Mouse (Mus musculus) G1E (cell line): ENCODE measurements at regions not wholly inside any gene's neighbourhood (a gene's known extent, or its start where the extent isn't known, plus 50 kb on each side); places are given as distances from the start of the nearest gene placed in this dataset.

Source experiments
- ATAC-seq: 2 replicates; pipeline ENCODE4 v1.8.0; 2016; ENCODE audit warnings: mild to moderate bottlenecking; ENCODE audit not compliant: insufficient number of reproducible peaks, poor library complexity, low FRiP score, severe bottlenecking; ENCODE audit errors: extremely low read depth
- DNase-seq: peaks from one replicate; pipeline ENCODE4 v3.0.0; 2012; ENCODE audit warnings: low spot score
- H3K27me3 ChIP-seq: 2 replicates; pipeline ENCODE4 v1.6.1; 2012; ENCODE audit warnings: mild to moderate bottlenecking, low read length, inconsistent platforms; ENCODE audit not compliant: insufficient read depth
- H3K36me3 ChIP-seq: replicated peaks from 2 replicates; pipeline ENCODE3; 2012; ENCODE audit warnings: mild to moderate bottlenecking, inconsistent platforms
- H3K4me1 ChIP-seq: 2 replicates; pipeline ENCODE4 v1.6.1; 2012; ENCODE audit warnings: low read depth, low read length, inconsistent platforms, mixed read lengths; ENCODE audit not compliant: insufficient read depth
- H3K4me3 ChIP-seq: 2 replicates; pipeline ENCODE4 v1.5.1; 2012; ENCODE audit warnings: low read depth, mild to moderate bottlenecking, inconsistent platforms, low read length, moderate library complexity, mixed read lengths
- H3K9me3 ChIP-seq: replicated peaks from 2 replicates; pipeline ENCODE4 v1.6.1; 2012; ENCODE audit warnings: inconsistent platforms
- CTCF ChIP-seq: IDR thresholded peaks from 2 replicates; pipeline ENCODE4 v1.5.1; 2012; ENCODE audit warnings: low read depth, low read length, inconsistent platforms, mixed read lengths
- GATA1 ChIP-seq: IDR thresholded peaks from 2 replicates; pipeline ENCODE4 v1.6.1; 2012; ENCODE audit warnings: borderline replicate concordance, low read length, inconsistent platforms, mixed read lengths
- GATA2 ChIP-seq: IDR thresholded peaks from 2 replicates; pipeline ENCODE4 v1.6.1; 2012; ENCODE audit warnings: low read depth, low read length, inconsistent platforms, borderline replicate concordance
- POLR2AphosphoS5 ChIP-seq: IDR thresholded peaks from 2 replicates; pipeline ENCODE4 v1.6.1; 2012; ENCODE audit warnings: low read depth, low read length, inconsistent platforms; ENCODE audit not compliant: insufficient replicate concordance
- TAL1 ChIP-seq: conservative IDR thresholded peaks from 2 replicates; pipeline ENCODE4 v1.6.1; 2012; ENCODE audit warnings: low read depth, low read length, inconsistent platforms, mixed read lengths

DNA sequence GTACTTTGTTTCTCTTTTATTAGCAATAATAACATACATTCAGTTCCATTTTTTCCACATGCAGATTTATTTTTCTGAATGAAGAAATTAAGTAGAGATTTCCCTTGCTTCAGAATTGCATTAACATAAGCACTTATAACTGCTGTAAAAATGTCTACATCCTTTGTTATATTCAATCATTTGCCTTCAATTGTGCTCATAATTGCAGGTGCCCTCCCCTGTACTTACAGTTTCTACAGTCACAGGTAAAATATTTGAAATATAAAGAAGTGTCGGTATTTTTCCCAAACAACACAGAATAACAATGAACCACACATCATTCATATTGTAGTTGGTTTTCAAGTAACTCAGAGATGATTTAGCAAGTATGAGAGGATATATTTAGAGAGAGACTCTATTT, 568.8 kb downstream of the Ptprc start:
- Histone ChIP-seq H3K9me3 (peaks cover 17% of the 10 kb centered on the region), H3K27me3 (no peaks in the 10 kb centered on the region), H3K36me3 (no peaks in the 10 kb centered on the region), H3K4me1 (no peaks in the 10 kb centered on the region), H3K4me3 (no peak overlapping the region)
- DNase-seq (no peak), ATAC-seq (no peak)
- TF ChIP-seq CTCF (no peak), GATA1 (no peak), TAL1 (no peak), GATA2 (no peak), POLR2AphosphoS5 (no peak)

DNA sequence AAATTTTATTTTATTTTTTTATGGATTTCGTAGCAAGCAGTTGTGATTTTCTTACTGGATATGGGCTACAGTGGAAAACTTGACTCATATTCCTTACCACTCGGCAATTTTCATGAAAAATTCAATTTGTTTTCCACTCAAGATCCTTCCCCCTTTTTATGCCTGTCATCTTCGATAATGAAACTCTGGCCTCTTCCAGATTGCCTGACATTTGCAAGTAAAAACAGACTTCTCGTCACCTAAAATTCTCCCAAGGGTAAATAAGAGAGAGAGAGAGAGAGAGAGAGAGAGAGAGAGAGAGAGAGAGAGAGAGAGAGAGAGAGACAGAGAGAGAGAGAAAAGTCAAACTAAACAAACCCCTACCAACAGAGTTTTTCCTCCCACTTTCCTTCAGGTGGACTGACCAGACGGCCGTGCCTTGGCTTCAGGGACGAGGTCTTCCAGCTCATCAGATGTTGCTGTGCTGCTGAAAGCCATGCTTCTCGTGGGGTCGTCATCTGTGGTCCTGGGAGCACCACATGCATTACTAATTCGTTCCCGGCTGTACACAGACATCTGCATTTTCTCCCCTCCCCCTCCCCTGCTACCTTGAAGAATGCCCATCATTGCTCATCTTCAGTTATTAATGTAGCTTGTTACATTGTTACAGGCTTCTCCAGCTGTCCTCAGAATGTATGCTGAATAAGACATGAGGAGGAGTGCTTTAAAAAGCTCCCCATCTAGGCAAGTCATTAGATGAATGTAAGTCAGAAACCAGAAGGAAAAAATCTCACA, 569.4 kb downstream of the Ptprc start:
- ATAC-seq (no peak), DNase-seq (no peak)
- no peak overlapping the region for H3K4me3 ChIP-seq
- H3K9me3 ChIP-seq: peaks cover 22% of the 10 kb centered on the region
- H3K27me3 ChIP-seq: no peaks in the 10 kb centered on the region
- H3K36me3 ChIP-seq: no peaks in the 10 kb centered on the region
- H3K4me1 ChIP-seq: no peaks in the 10 kb centered on the region
- TF ChIP-seq TAL1 (no peak), POLR2AphosphoS5 (no peak), GATA1 (no peak), GATA2 (no peak), CTCF (no peak)

DNA sequence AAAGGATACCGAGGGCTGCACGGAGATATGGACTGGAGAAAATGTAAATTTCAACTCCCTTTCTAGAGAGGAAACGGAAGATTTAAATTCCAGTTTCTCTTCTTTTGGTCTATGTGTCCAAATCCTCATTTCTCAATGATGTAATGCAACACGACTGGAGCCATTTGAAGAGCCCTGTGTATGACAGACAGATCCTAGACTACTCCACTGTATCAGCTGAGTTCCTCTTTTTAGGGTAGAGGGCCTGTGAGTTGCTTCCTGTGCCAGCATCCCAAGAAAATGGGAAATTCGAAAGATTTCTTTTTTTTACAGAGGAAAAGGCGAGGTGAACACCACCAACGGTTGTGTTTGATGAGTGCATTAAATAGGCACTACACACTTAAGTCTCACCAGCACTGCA, 581.8 kb downstream of the Ptprc start:
- TF ChIP-seq GATA1: no peak
- TF ChIP-seq TAL1: no peak
- no peak for TF ChIP-seq GATA2
- no peak for TF ChIP-seq CTCF
- TF ChIP-seq POLR2AphosphoS5: no peak
- no peaks in the 10 kb centered on the region for H3K4me1 ChIP-seq
- DNase-seq: no peak
- no peak overlapping the region for H3K4me3 ChIP-seq
- no peak for ATAC-seq
- no peaks in the 10 kb centered on the region for H3K27me3 ChIP-seq
- H3K36me3 ChIP-seq: no peaks in the 10 kb centered on the region
- peaks cover 9% of the 10 kb centered on the region for H3K9me3 ChIP-seq

DNA sequence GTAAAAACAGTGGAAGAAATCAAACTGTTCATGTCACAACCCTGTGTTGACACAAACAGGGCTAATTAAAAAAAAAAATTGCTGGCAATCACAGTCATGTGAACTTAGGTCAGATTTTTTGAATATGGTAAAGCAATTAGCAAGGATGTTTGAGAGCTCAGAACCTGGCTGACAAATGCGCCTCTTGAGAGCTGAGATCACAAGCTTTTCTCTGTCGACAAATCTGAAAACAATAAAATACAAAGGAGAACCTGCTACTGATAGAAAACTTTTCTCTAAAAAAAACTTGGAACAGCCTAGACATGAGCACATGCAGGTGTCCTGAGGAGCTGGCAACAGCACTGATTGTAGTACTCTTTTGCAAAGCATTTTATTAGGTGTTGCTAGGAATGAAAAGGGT, 583.6 kb downstream of the Ptprc start:
- TF ChIP-seq GATA1: no peak
- no peak for ATAC-seq
- Histone ChIP-seq H3K4me3 (no peak overlapping the region), H3K9me3 (peaks cover 25% of the 10 kb centered on the region), H3K27me3 (no peaks in the 10 kb centered on the region), H3K4me1 (no peaks in the 10 kb centered on the region), H3K36me3 (no peaks in the 10 kb centered on the region)
- no peak for DNase-seq

DNA sequence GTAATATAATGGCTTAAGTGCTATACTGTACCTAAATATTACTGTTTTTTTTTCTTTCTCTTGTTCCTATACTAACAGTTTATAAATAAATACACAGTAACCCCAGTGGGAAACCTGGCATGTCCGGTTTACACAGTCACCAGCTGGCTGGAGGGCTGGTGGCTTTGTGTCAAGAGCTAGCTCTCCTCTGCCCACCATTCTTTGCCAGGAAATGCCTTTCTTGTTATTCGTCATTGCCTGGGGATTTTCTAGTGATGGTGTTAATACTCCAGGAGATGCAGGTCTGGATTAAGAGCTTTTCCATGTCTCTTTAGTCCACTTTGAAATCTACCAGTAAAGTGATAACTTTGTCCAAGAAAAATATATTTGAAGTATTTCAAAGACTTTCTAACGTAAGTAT, 584.2 kb downstream of the Ptprc start:
- DNase-seq: no peak

DNA sequence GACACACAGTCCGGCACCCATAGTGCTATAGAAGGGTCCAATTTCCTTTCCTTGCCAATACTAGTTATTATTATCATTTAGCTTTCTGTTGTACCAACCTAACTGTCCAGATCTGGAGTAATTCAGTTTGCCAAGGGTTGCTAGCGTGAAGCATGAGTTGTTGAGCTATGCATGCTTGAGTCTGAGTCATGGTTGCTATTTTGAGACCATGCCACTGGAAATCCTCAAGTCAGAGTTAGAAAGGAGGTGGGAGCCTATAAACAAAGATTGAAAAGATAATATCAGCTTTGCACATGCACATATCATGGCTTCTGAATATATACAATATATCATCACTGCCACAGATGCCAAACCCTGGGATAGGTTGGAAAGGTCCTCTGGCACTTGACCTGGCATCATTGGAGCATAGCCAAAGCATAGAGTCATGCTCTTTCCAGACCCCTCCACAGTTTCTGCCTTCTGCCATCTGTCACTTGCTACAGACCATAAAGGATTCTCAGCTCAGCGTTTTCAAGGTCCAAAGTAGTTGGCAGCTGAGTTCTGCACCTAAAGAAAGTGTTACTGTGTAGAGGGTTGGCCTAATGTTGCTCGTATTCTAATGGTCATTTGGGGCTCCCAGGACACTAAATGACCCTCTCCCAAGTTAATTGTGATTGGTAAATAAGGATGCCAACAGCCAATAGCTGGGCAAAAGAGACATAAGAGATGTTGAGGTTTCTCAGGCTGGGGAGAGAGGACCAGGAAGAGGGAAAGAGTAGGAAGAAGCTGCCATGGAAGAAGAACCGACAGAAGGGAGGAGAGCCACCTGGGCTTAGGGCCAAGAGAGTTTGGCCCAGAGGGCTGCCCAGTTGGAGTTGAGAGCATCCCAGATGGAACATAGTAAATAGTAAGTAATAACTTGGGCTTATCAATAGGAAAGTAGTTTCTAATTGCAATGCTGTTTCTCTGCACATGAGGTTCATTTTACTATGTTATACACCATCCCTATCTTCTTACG, 586.9 kb downstream of the Ptprc start:
- H3K4me3 ChIP-seq: no peak overlapping the region
- DNase-seq: no peak
- H3K4me1 ChIP-seq: no peaks in the 10 kb centered on the region
- TF ChIP-seq TAL1 (no peak), CTCF (no peak), POLR2AphosphoS5 (no peak), GATA1 (no peak), GATA2 (no peak)
- H3K27me3 ChIP-seq: no peaks in the 10 kb centered on the region
- ATAC-seq: no peak
- no peaks in the 10 kb centered on the region for H3K36me3 ChIP-seq
- peaks cover 39% of the 10 kb centered on the region for H3K9me3 ChIP-seq

More for the DNA sequence above, 584.2 kb downstream of the Ptprc start:
- peaks cover 28% of the 10 kb centered on the region for H3K9me3 ChIP-seq
- H3K4me3 ChIP-seq: no peak overlapping the region
- no peaks in the 10 kb centered on the region for H3K27me3 ChIP-seq
- ATAC-seq: no peak
- no peak for TF ChIP-seq TAL1
- TF ChIP-seq GATA1: no peak
- no peak for TF ChIP-seq POLR2AphosphoS5
- no peak for TF ChIP-seq CTCF
- no peak for TF ChIP-seq GATA2
- H3K36me3 ChIP-seq: no peaks in the 10 kb centered on the region
- no peaks in the 10 kb centered on the region for H3K4me1 ChIP-seq
